Mouse (Mus musculus) G1E (cell line): ENCODE results near the gene Chchd5.

Experiments
- CTCF ChIP-seq: IDR thresholded peaks from 2 replicates; pipeline ENCODE4 v1.5.1; 2012; ENCODE audit warnings: low read depth, low read length, inconsistent platforms, mixed read lengths
- GATA1 ChIP-seq: IDR thresholded peaks from 2 replicates; pipeline ENCODE4 v1.6.1; 2012; ENCODE audit warnings: borderline replicate concordance, low read length, inconsistent platforms, mixed read lengths
- POLR2AphosphoS5 ChIP-seq: IDR thresholded peaks from 2 replicates; pipeline ENCODE4 v1.6.1; 2012; ENCODE audit warnings: low read depth, low read length, inconsistent platforms; ENCODE audit not compliant: insufficient replicate concordance
- TAL1 ChIP-seq: conservative IDR thresholded peaks from 2 replicates; pipeline ENCODE4 v1.6.1; 2012; ENCODE audit warnings: low read depth, low read length, inconsistent platforms, mixed read lengths

DNA sequence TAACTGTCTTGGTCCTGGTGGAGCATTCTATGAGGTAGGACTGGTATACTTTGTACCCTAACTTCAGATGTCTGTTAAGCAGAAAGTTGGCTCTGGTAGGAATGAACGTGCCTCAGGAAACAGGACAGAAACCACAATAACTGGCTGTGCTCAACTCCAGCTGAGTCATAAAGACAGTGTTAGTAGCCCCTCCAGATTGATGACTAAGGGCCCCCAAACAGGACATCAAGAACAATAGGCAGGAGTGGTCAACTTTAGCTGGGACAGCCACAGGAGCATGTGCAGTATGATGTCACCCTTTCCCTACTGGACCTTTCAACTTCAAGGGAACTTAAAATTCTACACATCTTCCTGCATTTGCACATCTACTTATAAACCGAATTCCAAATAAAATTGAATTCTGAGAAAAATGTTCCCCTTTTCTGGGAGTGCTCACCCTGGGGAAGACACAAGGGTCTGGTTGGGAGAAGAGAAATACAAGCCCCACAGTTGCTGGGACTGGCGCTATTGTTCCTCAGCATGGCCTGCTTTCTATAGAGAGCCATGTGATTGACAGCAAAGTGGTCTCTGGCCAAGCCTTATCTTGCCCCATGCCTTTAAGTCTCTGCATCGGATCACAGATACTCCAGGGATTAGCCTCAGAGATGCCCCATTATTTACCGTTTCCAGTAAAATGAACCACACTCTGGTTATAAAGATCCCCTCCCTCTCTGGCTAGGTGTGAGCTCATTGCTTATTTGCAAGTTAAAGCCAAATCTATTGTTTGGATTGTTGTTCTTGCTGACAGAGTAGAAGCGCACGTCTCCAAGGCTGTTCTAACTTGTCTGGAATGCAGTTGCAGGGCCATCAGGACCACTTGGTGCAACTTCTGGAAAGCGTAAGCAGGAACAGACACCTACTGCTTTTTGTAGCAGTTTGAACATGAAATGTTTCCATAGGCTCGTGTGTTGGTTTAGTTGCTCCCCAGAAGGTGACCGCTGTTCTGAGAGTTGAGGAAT lies 37.3 kb downstream of the Chchd5 start:
- TF ChIP-seq CTCF (no peak), TAL1 (no peak), POLR2AphosphoS5 (no peak), GATA1 (no peak)
